Mouse (Mus musculus) cerebellum, adult 2 months (tissue): Measurements from ENCODE around the gene Arid1b. TPM values are rescaled to one million over a fixed set of nuclear protein-coding genes. Genes with fewer than 3 reads are reported as not detected.
A peak's percentile ranks its signal among the peaks of the same experiment; 100 is the strongest.

Source experiments
- DNase-seq, 2 experiments: peaks; one replicate each; pipeline ENCODE4 v3.0.0; 2021
- H3K27ac ChIP-seq: fragments of 200-500 bp; 2 replicates; pipeline ENCODE4 v1.5.1; 2012; ENCODE audit warnings: low read length, control low read depth, inconsistent platforms; ENCODE audit not compliant: insufficient read depth
- H3K27me3 ChIP-seq: fragments of 200-500 bp; 2 replicates; pipeline ENCODE4 v1.6.1; 2012; ENCODE audit warnings: inconsistent platforms, mild to moderate bottlenecking, low read length, moderate library complexity; ENCODE audit not compliant: control insufficient read depth, insufficient read depth
- H3K4me1 ChIP-seq: fragments of 200-500 bp; 2 replicates; pipeline ENCODE4 v1.6.1; 2011; ENCODE audit warnings: low read length; ENCODE audit not compliant: control insufficient read depth, insufficient read depth
- H3K4me3 ChIP-seq: fragments of 200-500 bp; replicated peaks from 2 replicates; pipeline ENCODE3; 2011; ENCODE audit warnings: mild to moderate bottlenecking, low read depth, low read length, control low read depth; ENCODE audit not compliant: insufficient read depth
- CTCF ChIP-seq: fragments of 200-500 bp; IDR thresholded peaks from 2 replicates; pipeline ENCODE4 v1.5.1; 2011; ENCODE audit warnings: low read depth, mild to moderate bottlenecking, control low read depth, low read length, moderate library complexity, borderline replicate concordance; ENCODE audit not compliant: insufficient read depth
- POLR2A ChIP-seq: fragments of 200-500 bp; IDR thresholded peaks from 2 replicates; pipeline ENCODE4 v1.6.1; 2011; ENCODE audit warnings: low read length, control low read depth, borderline replicate concordance; ENCODE audit not compliant: insufficient read depth
- WGBS: fragments of 180-500 bp; shearing (Covaris S2); methylation state at CpG from one replicate; pipeline ENCODE4 v1.1.7; 2018; 5-methylcytosine and 5-hydroxymethylcytosine counted together
- polyA plus RNA-seq: library from polyadenylated mRNA; depleted of rRNA; stranded (reverse); fragments of >200 nt; gene quantifications from 2 replicates; pipeline ENCODE4 v1.2.3, GENCODE M21; 2012

The Arid1b gene
- polyA plus RNA-seq, 1 experiment: 25.6 TPM

DNA sequence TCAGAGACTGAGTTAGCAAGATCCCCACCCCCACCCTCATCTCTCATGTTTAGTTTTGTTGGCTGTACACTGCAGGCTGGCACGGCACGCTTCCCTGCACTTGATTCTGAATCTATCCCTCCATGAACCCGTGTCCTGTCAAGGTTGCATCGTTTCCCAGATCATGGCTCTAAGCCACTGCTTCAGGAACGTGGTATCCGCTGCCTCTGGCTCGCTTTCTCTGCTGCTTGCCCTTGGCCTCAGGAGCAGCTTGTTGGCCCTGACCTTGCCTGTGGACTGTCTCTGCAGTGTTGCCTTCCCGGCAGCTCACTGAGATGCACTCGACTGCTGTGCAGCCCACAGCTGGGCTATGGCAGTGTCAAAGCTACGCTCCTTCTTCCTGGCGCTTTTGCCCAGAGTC, 252.6 kb downstream of the Arid1b start:
- 41% methylated on average over 11 of the region's 11 CpGs for whole genome bisulfite sequencing
- no peak overlapping the region for H3K4me3 ChIP-seq

DNA sequence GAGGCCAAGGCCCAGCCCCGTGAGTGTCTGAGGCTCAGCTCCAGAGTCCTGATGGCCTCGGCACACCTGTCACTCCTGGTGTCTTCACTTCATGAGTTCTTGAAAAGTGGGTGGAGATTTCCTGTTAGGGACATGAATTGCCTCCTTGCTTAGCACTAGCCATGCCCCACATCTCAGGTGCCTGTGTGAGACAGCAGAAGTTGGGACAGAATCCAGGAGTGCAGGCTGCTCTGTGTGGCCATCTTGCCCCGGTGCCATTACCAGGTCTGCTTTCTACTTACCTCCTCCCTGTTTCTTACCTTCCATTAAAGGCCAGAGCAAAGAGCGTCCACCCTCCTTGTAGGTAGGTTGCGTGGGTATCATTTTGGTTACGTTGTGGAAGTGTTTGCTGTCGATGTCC, 253.1 kb downstream of the Arid1b start:
- 68% methylated on average over 7 of the region's 7 CpGs for WGBS
- no peaks in the 10 kb centered on the region for H3K27me3 ChIP-seq
- H3K4me1 ChIP-seq: peaks cover 48% of the 10 kb centered on the region
- peak; percentile 51 to 64 for DNase-seq
- no peak overlapping the region for H3K4me3 ChIP-seq
- H3K27ac ChIP-seq: no peak overlapping the region
- TF ChIP-seq CTCF (no peak), POLR2A (no peak)

More for the DNA sequence above, 252.6 kb downstream of the Arid1b start:
- DNase-seq: peak in 1 of 2 experiments; percentile 27
- Histone ChIP-seq H3K27me3 (no peaks in the 10 kb centered on the region), H3K4me1 (peaks cover 43% of the 10 kb centered on the region), H3K27ac (no peak overlapping the region)
- TF ChIP-seq CTCF (no peak), POLR2A (no peak)

DNA sequence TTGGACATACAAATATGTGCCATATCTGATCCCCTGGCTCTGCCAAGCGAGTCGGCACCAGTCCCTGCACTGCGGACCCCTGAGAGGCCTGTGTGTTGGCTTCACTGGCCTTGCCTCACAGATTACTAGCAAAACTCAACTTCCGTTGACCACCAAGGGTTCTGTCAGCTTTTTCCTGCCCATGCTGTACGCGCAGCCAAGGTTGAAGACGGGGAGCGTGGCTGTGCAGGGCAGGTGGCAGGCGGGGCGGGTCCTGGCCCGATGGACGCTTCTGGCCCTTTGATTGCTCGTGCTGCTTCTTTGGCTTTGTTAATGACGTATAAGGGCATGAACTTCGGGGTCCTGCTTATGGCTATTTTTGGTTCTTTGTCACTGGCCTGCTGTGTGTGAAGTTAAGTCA, 253.6 kb downstream of the Arid1b start:
- DNase-seq: peak in 1 of 2 experiments; percentile 38
- no peak for TF ChIP-seq POLR2A
- no peak for TF ChIP-seq CTCF
- 48% methylated on average over 15 of the region's 15 CpGs for WGBS
- Histone ChIP-seq H3K4me3 (no peak overlapping the region), H3K27me3 (no peaks in the 10 kb centered on the region), H3K27ac (no peak overlapping the region), H3K4me1 (peaks cover 50% of the 10 kb centered on the region)

DNA sequence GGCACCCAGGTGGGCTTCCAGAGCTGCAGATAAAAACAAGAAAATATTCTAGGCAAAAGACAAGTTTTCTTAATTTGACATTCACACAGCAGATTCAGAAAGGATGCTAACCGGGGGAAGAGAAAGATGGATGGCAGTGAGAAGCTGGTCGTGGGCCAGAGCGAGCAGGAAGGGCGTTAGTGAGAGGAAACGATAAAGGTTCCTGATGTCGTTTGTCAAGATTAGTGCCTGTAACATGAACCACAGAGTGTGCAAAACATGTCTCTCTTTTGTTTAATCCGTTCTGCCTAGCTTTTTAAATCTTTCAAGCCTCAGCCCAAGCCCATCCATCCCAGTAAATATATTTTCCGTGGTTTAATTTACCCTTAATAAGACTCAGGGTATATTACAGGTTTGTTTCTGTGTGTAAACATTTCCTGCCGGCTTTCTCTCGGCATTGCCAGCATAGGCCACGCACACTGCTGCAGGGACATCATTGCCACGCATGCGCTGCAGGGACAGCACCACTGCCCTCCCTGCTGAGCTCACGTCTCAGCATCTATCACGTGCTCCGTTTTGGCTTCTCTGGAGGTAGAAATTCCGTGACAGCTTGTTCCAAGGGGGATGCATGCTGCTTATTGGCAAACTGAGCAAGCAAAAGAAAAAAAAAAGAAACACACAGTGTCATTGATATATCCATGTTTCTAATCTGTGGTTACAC, 255.0 kb downstream of the Arid1b start:
- H3K4me1 ChIP-seq: peaks cover 47% of the 10 kb centered on the region
- H3K27ac ChIP-seq: peak overlapping the region; percentile 48

DNA sequence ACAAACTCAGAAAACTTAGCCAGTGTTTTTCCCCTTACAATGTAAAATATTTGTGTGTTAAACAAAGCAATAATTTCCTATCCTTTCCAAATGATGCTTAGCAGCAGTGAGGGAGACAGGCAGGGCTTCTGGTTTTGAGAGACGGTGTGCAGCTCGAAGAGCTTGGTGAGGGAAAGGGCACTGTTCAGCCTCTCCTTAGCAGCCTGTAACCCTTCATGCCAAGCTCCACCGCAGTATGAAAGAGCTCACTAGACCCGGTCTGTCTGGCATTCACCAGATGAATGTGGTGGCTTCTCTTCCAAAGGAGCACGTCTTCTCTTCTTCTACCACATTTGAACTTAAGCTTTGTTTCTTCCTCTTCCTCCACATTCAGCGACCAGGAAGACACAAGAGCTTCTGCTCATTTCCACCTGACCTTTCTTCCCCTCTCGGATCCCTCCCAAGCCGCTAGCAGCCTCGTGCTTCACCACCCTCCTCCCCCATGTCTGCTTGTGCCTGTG, 255.6 kb downstream of the Arid1b start:
- Histone ChIP-seq H3K4me3 (no peak overlapping the region), H3K27ac (peak overlapping the region; percentile 54), H3K4me1 (peaks cover 47% of the 10 kb centered on the region), H3K27me3 (no peaks in the 10 kb centered on the region)
- DNase-seq: peak in 1 of 2 experiments; percentile 31
- 25% methylated on average over 9 of the region's 9 CpGs for WGBS
- no peak for TF ChIP-seq CTCF
- TF ChIP-seq POLR2A: no peak

More for the DNA sequence above, 255.0 kb downstream of the Arid1b start:
- peak; percentile 16; the same call in 1 of the 2 replicates for TF ChIP-seq POLR2A
- no peak for TF ChIP-seq CTCF
- WGBS: 14% methylated on average over 17 of the region's 17 CpGs
- Histone ChIP-seq H3K27me3 (no peaks in the 10 kb centered on the region), H3K4me3 (no peak overlapping the region)
- peak; percentile 88 to 95 for DNase-seq

DNA sequence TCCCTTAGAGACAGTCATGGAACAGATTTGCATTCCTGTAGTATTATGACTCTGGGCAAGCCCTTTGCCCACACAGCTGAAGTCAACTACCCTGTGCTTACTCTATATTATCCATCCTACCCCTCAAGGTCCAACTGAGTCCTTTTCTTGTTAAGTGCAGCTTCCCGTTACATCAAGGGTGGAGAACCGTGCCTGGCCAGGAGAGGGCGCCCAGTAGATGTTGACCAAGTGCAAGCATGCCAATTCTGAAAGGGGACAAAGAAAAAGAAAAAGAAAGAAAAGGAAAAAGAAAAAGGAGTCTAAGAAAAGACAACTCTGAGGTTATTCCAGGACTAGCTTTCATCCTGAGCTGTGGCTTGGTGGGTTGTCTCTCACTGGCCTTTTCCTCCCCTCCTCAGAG, 258.3 kb downstream of the Arid1b start:
- no peak overlapping the region for H3K27ac ChIP-seq
- peak; percentile 64 to 78 for DNase-seq
- no peaks in the 10 kb centered on the region for H3K27me3 ChIP-seq
- 40% methylated on average over 3 of the region's 3 CpGs for WGBS
- H3K4me3 ChIP-seq: no peak overlapping the region
- peaks cover 39% of the 10 kb centered on the region for H3K4me1 ChIP-seq
- TF ChIP-seq POLR2A (no peak), CTCF (peak; percentile 79)

DNA sequence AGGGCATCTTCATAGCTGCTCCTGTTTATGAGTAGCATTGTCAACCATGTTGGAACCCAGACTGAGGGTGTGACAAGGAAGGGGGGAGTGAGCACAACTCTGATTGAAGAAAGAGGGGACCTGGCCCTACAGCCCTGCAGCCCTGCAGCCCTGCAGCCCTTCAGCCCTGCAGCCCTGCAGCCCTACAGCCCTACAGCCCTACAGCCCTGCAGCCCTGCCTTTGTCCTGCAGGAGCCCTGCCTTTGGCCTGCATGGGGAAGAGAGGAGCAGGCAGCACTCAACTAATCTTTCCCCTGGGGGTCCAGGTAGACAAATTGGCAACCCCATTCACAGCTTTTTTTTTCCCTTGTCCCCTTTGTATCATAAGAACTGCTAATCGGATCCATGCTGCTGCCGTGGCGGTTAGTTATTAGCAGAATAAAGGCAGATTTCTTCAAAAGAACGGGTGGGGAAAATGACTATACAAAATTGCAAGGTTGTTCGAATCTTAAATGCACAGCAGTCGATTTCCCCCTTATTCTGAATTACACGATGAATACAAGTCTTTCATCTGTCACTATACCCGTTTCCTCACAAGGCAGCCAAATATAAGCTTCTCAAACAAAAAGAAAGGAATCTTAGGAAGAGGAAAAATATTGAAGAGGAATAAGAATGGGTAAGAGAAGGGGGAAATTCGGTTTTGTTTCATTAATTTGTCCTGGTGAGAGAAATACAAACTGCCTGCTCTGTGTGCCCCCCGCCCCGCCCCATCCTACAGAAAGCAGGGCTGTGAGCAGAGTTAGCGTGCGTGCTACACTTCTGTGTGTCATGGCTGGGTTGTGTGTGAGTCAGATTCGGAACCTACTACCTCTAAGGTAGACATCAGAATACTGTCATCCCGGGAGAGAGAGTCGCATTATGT, 260.8 kb downstream of the Arid1b start:
- Histone ChIP-seq H3K4me3 (no peak overlapping the region), H3K27me3 (no peaks in the 10 kb centered on the region), H3K27ac (no peak overlapping the region), H3K4me1 (peaks cover 25% of the 10 kb centered on the region)
- WGBS: 83% methylated on average over 16 of the region's 16 CpGs
- DNase-seq: no peak
- no peak for TF ChIP-seq CTCF
- TF ChIP-seq POLR2A: no peak

DNA sequence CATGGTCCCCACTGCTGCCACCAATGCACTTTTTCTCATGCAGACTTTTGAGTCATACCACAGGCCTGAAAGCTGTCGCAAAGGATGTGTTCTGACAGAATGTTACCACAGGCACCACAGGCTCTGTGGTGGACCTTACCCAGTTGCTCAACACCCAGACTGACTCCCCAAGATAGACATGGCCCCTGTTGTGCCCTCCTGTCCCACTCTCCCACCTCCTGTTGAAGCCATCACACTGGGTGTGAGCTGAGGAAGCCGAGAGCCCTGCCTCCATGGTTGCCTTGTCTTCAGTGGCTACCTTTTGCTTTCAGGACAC, 261.4 kb downstream of the Arid1b start:
- H3K4me1 ChIP-seq: peaks cover 19% of the 10 kb centered on the region
- no peak overlapping the region for H3K27ac ChIP-seq
- WGBS: 95% methylated on average over 2 of the region's 2 CpGs

More for the DNA sequence above, 261.4 kb downstream of the Arid1b start:
- no peak for DNase-seq
- Histone ChIP-seq H3K27me3 (no peaks in the 10 kb centered on the region), H3K4me3 (no peak overlapping the region)
- no peak for TF ChIP-seq POLR2A
- TF ChIP-seq CTCF: no peak
